Mouse (Mus musculus): ENCODE results near the gene Smarcd2. TPM values are rescaled to one million over a fixed set of nuclear protein-coding genes. Genes with fewer than 3 reads are reported as not detected.

Gene Smarcd2
- polyA plus RNA-seq, 1 experiment = 70.0 TPM

- Histone ChIP-seq H3K27me3 (replicated peaks; ENCODE audit: control insufficient read depth, insufficient read depth, low read length) (no peaks in the 10 kb centered on the region), H3K4me3 (ENCODE audit: insufficient read depth, low read depth, low read length) (no peak within 1 kb of the TSS), H3K36me3 (ENCODE audit: control insufficient read depth, insufficient read depth, low read length) (no peaks in the 10 kb centered on the region), H3K4me1 (ENCODE audit: control insufficient read depth, insufficient read depth, low read length) (no peaks in the 10 kb centered on the region), H3K27ac (ENCODE audit: insufficient read depth, low read depth, low read length) (no peak within 1 kb of the TSS)
- DNase-seq = no peak
- 73% methylated on average over 9 of the region's 9 CpGs for WGBS
- TF ChIP-seq POLR2A (IDR thresholded peaks at IDR 0.05; ENCODE audit: low read depth, low read length) (no peak), CTCF (conservative IDR thresholded peaks at IDR 0.05; ENCODE audit: insufficient read depth, insufficient read length, low read depth, low read length) (no peak)
These were observed 29.0 kb upstream of the Smarcd2 start, which contains the start of gene Gh for GRCm38 (mm10) chr11:106301765-106302164. Gh (minus strand) TSS chr11:106301865.

- no peaks in the 10 kb centered on the region for H3K27me3 ChIP-seq (replicated peaks; ENCODE audit: control insufficient read depth, insufficient read depth, low read length)
- no peak overlapping the region for H3K4me3 ChIP-seq (ENCODE audit: insufficient read depth, low read depth, low read length)
- no peaks in the 10 kb centered on the region for H3K4me1 ChIP-seq (ENCODE audit: control insufficient read depth, insufficient read depth, low read length)
- no peak for DNase-seq
- TF ChIP-seq CTCF (conservative IDR thresholded peaks at IDR 0.05; ENCODE audit: insufficient read depth, insufficient read length, low read depth, low read length) (no peak; the same call in 1 of the 2 replicates), POLR2A (IDR thresholded peaks at IDR 0.05; ENCODE audit: low read depth, low read length) (no peak)
- 87% methylated on average over 2 of the region's 2 CpGs for WGBS
- no peaks in the 10 kb centered on the region for H3K36me3 ChIP-seq (ENCODE audit: control insufficient read depth, insufficient read depth, low read length)
- H3K27ac ChIP-seq (ENCODE audit: insufficient read depth, low read depth, low read length) = no peak overlapping the region
These were observed 19.1 kb upstream of the Smarcd2 start for GRCm38 (mm10) chr11:106291861-106292260.

GRCm38 (mm10) chr11:106290376-106290775 is 17.6 kb upstream of the Smarcd2 start:
- DNase-seq = no peak
- Histone ChIP-seq H3K36me3 (ENCODE audit: control insufficient read depth, insufficient read depth, low read length) (no peaks in the 10 kb centered on the region), H3K27ac (ENCODE audit: insufficient read depth, low read depth, low read length) (no peak overlapping the region), H3K27me3 (replicated peaks; ENCODE audit: control insufficient read depth, insufficient read depth, low read length) (no peaks in the 10 kb centered on the region), H3K4me1 (ENCODE audit: control insufficient read depth, insufficient read depth, low read length) (no peaks in the 10 kb centered on the region), H3K4me3 (ENCODE audit: insufficient read depth, low read depth, low read length) (no peak overlapping the region)
- TF ChIP-seq POLR2A (IDR thresholded peaks at IDR 0.05; ENCODE audit: low read depth, low read length) (no peak), CTCF (conservative IDR thresholded peaks at IDR 0.05; ENCODE audit: insufficient read depth, insufficient read length, low read depth, low read length) (no peak)
- 95% methylated on average over 5 of the region's 5 CpGs for WGBS

- H3K4me3 ChIP-seq (ENCODE audit: insufficient read depth, low read depth, low read length) = no peak overlapping the region
- DNase-seq = peak; percentile 71
- H3K27me3 ChIP-seq (replicated peaks; ENCODE audit: control insufficient read depth, insufficient read depth, low read length) = no peaks in the 10 kb centered on the region
- TF ChIP-seq CTCF (conservative IDR thresholded peaks at IDR 0.05; ENCODE audit: insufficient read depth, insufficient read length, low read depth, low read length) = peak; percentile 37; the same call in 1 of the 2 replicates
- no peak for TF ChIP-seq POLR2A (IDR thresholded peaks at IDR 0.05; ENCODE audit: low read depth, low read length)
- 24% methylated on average over 8 of the region's 8 CpGs for WGBS
- H3K4me1 ChIP-seq (ENCODE audit: control insufficient read depth, insufficient read depth, low read length) = no peaks in the 10 kb centered on the region
- H3K36me3 ChIP-seq (ENCODE audit: control insufficient read depth, insufficient read depth, low read length) = no peaks in the 10 kb centered on the region
- H3K27ac ChIP-seq (ENCODE audit: insufficient read depth, low read depth, low read length) = no peak overlapping the region
These were observed 16.6 kb upstream of the Smarcd2 start for GRCm38 (mm10) chr11:106289369-106289768.

- no peak overlapping the region for H3K27ac ChIP-seq (ENCODE audit: insufficient read depth, low read depth, low read length)
- WGBS = 63% methylated on average over 11 of the region's 11 CpGs
- TF ChIP-seq POLR2A (IDR thresholded peaks at IDR 0.05; ENCODE audit: low read depth, low read length) = no peak
- TF ChIP-seq CTCF (conservative IDR thresholded peaks at IDR 0.05; ENCODE audit: insufficient read depth, insufficient read length, low read depth, low read length) = no peak
- H3K4me1 ChIP-seq (ENCODE audit: control insufficient read depth, insufficient read depth, low read length) = no peaks in the 10 kb centered on the region
- no peak overlapping the region for H3K4me3 ChIP-seq (ENCODE audit: insufficient read depth, low read depth, low read length)
- no peak for DNase-seq
- H3K36me3 ChIP-seq (ENCODE audit: control insufficient read depth, insufficient read depth, low read length) = no peaks in the 10 kb centered on the region
- H3K27me3 ChIP-seq (replicated peaks; ENCODE audit: control insufficient read depth, insufficient read depth, low read length) = no peaks in the 10 kb centered on the region
These were observed 14.2 kb upstream of the Smarcd2 start for GRCm38 (mm10) chr11:106286987-106287386.

GRCm38 (mm10) chr11:106286206-106286605 is 13.4 kb upstream of the Smarcd2 start:
- Histone ChIP-seq H3K36me3 (ENCODE audit: control insufficient read depth, insufficient read depth, low read length) (no peaks in the 10 kb centered on the region), H3K27me3 (replicated peaks; ENCODE audit: control insufficient read depth, insufficient read depth, low read length) (no peaks in the 10 kb centered on the region), H3K27ac (ENCODE audit: insufficient read depth, low read depth, low read length) (no peak overlapping the region), H3K4me1 (ENCODE audit: control insufficient read depth, insufficient read depth, low read length) (no peaks in the 10 kb centered on the region), H3K4me3 (ENCODE audit: insufficient read depth, low read depth, low read length) (no peak overlapping the region)
- DNase-seq = no peak
- WGBS = 88% methylated on average over 7 of the region's 7 CpGs
- no peak for TF ChIP-seq POLR2A (IDR thresholded peaks at IDR 0.05; ENCODE audit: low read depth, low read length)
- no peak for TF ChIP-seq CTCF (conservative IDR thresholded peaks at IDR 0.05; ENCODE audit: insufficient read depth, insufficient read length, low read depth, low read length)

- no peaks in the 10 kb centered on the region for H3K27me3 ChIP-seq (replicated peaks; ENCODE audit: control insufficient read depth, insufficient read depth, low read length)
- DNase-seq = no peak
- WGBS = 63% methylated on average over 8 of the region's 8 CpGs
- H3K36me3 ChIP-seq (ENCODE audit: control insufficient read depth, insufficient read depth, low read length) = no peaks in the 10 kb centered on the region
- no peak overlapping the region for H3K4me3 ChIP-seq (ENCODE audit: insufficient read depth, low read depth, low read length)
- no peak overlapping the region for H3K27ac ChIP-seq (ENCODE audit: insufficient read depth, low read depth, low read length)
- TF ChIP-seq POLR2A (IDR thresholded peaks at IDR 0.05; ENCODE audit: low read depth, low read length) (no peak), CTCF (conservative IDR thresholded peaks at IDR 0.05; ENCODE audit: insufficient read depth, insufficient read length, low read depth, low read length) (no peak)
- H3K4me1 ChIP-seq (ENCODE audit: control insufficient read depth, insufficient read depth, low read length) = no peaks in the 10 kb centered on the region
These were observed 11.4 kb upstream of the Smarcd2 start for GRCm38 (mm10) chr11:106284126-106284525.
